Mouse (Mus musculus): Measurements from ENCODE around the gene Gm8773. TPM values are rescaled to one million over a fixed set of nuclear protein-coding genes. Genes with fewer than 3 reads are reported as not detected.

Gm8773 gene
- polyA plus RNA-seq, 1 experiment from 2014 or later, result 2.2 TPM

DNA sequence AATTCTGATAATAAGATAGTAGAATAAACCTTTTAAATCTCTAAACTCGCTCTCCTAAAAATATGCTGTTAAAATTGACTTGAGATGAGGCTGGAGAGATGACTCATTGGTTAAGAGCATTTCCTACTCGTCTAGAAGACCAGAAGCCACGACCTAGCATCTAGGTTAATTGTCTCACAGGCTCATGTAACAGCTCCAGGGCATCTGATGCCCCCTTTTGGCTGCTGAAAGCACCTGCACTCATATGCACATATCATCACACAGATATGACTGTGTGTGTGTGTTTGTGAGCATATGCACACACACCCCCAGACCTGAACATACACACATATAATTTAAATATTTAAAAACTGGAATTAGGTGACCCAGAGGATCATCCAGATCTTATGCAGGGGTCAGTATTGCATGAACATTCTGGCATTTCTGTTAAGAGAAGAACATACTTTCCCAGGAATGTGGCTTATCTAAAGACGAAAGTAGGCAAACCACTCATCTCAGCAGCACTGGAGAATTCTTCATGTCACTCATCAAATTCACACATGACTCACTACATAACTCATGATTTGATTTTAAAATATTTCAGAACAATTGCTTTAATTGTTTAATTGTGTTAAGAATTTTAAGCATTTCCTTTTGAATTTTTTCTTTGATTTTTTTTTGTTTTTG lies 12.4 kb upstream of the Gm8773 start:
- ATAC-seq (replicated peaks; ENCODE audit: low FRiP score, low TSS enrichment, low read depth), result no peak
- WGBS, result 72% methylated on average over 4 of the region's 4 CpGs
- no peak for DNase-seq (ENCODE audit: low spot score)

DNA sequence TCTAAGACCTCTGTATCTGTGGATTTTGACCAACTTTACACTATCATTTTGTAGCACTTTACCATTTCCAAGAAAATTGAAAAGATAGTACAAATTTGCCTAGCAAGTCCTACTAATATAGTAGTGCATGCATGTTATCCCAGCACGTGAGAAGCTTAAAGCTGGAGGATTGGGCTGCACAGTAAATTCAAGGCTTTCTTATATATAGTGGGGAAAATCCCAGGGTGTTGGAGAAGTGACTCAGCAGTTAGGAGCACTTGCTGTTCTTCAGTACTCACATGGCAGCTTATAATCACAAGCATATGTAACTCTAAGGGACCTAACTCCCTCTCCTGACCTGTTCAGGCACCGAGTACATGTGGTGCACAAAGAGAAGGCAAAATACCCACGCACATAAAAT lies 11.2 kb upstream of the Gm8773 start:
- Histone ChIP-seq H3K4me3 (ENCODE audit: low read depth, low read length) (no peak overlapping the region), H3K36me3 (ENCODE audit: control insufficient read depth, insufficient read depth, low read length) (no peaks in the 10 kb centered on the region), H3K4me2 (ENCODE audit: low read length) (no peak overlapping the region), H3K9me3 (ENCODE audit: control insufficient read depth, low read length) (no peaks in the 10 kb centered on the region), H3K4me1 (replicated peaks; ENCODE audit: control insufficient read depth, insufficient read depth, low read length) (peaks cover 10% of the 10 kb centered on the region), H3K27me3 (replicated peaks; ENCODE audit: control insufficient read depth, insufficient read depth, low read length) (no peaks in the 10 kb centered on the region), H3K9ac (ENCODE audit: low read length) (no peak overlapping the region), H3K27ac (ENCODE audit: low read depth) (no peak overlapping the region)
- DNase-seq (ENCODE audit: low spot score) (no peak), ATAC-seq (replicated peaks; ENCODE audit: low FRiP score, low TSS enrichment, low read depth) (no peak)
- 74% methylated on average over 3 of the region's 3 CpGs for WGBS

More for the DNA sequence above, 12.4 kb upstream of the Gm8773 start:
- Histone ChIP-seq H3K27me3 (replicated peaks; ENCODE audit: control insufficient read depth, insufficient read depth, low read length) (no peaks in the 10 kb centered on the region), H3K27ac (ENCODE audit: low read depth) (no peak overlapping the region), H3K9ac (ENCODE audit: low read length) (no peak overlapping the region), H3K36me3 (ENCODE audit: control insufficient read depth, insufficient read depth, low read length) (no peaks in the 10 kb centered on the region; the same call in 1 of the 2 replicates), H3K4me2 (ENCODE audit: low read length) (no peak overlapping the region), H3K4me3 (ENCODE audit: low read depth, low read length) (no peak overlapping the region), H3K9me3 (ENCODE audit: control insufficient read depth, low read length) (no peaks in the 10 kb centered on the region), H3K4me1 (replicated peaks; ENCODE audit: control insufficient read depth, insufficient read depth, low read length) (peaks cover 10% of the 10 kb centered on the region)

DNA sequence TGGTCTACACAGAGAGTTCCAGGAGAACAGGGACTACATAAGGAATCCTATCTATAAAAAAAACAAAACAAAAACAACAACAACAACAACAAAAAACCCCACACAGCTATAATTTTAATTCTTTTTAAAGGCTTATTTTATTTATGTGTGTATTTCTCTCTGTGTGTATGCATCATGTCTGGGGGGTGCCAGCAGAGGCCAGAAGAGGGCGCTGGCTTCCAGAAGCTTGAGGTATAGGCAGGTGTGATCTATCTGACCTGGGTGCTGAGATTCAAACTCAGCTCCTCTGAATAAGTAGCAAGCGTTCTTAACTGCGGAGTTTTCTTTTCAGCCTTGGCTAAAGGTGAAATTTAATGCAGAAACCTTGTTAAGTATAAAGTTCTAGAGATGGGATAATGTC lies 14.1 kb downstream of the Gm8773 start:
- ATAC-seq (replicated peaks; ENCODE audit: low FRiP score, low TSS enrichment, low read depth), result no peak
- Histone ChIP-seq H3K9me3 (ENCODE audit: control insufficient read depth, low read length) (no peaks in the 10 kb centered on the region), H3K4me2 (ENCODE audit: low read length) (no peak overlapping the region), H3K36me3 (ENCODE audit: control insufficient read depth, insufficient read depth, low read length) (no peaks in the 10 kb centered on the region), H3K4me1 (replicated peaks; ENCODE audit: control insufficient read depth, insufficient read depth, low read length) (no peaks in the 10 kb centered on the region), H3K27ac (ENCODE audit: low read depth) (no peak overlapping the region), H3K27me3 (replicated peaks; ENCODE audit: control insufficient read depth, insufficient read depth, low read length) (no peaks in the 10 kb centered on the region), H3K4me3 (ENCODE audit: low read depth, low read length) (no peak overlapping the region), H3K9ac (ENCODE audit: low read length) (no peak overlapping the region)
- DNase-seq (ENCODE audit: low spot score), result no peak
- WGBS, result 75% methylated on average over 3 of the region's 3 CpGs

DNA sequence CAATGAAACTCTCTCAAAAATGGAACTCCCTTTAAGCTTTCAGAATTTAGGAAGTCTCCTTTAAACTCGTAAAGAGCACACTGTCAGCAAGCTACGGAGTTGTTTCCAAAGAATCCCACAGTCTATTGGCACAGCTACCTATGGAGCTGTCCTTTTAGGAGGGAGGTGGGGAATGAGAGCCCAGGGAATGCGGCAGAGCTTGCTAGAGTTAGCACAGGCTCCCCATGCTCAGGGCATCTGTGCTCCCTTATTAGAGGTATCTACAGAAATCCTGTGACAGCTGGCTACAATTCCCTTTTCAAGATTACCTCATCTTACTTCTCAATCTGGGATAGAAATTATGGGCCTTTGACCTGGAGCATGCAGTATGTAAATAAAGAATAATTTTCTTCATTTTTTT lies 36.9 kb downstream of the Gm8773 start:
- WGBS, result 48% methylated on average over 3 of the region's 3 CpGs
- ATAC-seq (replicated peaks; ENCODE audit: low FRiP score, low TSS enrichment, low read depth), result no peak

DNA sequence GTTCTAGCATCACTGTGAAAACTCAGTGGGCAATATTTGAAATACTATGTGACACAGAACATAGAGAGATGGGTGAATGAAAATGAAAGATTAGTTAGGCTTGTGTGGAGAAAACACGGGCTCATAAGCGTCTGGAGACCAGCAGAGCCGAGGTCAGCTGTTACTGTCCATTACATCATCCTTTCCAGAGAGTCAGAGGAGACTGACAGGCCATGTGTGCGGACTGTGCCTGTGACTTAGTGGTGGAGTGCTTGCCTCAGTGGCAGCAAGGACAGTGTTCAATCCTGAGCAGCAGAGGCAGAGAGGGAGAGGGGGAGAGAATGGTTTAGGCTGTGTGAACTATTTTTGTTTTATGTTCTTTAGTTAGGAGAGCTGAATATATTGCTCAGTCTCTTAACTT lies 44.7 kb downstream of the Gm8773 start:
- H3K36me3 ChIP-seq (ENCODE audit: control insufficient read depth, insufficient read depth, low read length), result no peaks in the 10 kb centered on the region
- H3K9ac ChIP-seq (ENCODE audit: low read length), result no peak overlapping the region
- no peak overlapping the region for H3K4me2 ChIP-seq (ENCODE audit: low read length)
- no peak overlapping the region for H3K27ac ChIP-seq (ENCODE audit: low read depth)
- no peaks in the 10 kb centered on the region for H3K27me3 ChIP-seq (replicated peaks; ENCODE audit: control insufficient read depth, insufficient read depth, low read length)
- ATAC-seq (replicated peaks; ENCODE audit: low FRiP score, low TSS enrichment, low read depth), result no peak
- DNase-seq (ENCODE audit: low spot score), result no peak
- H3K9me3 ChIP-seq (ENCODE audit: control insufficient read depth, low read length), result no peaks in the 10 kb centered on the region
- H3K4me3 ChIP-seq (ENCODE audit: low read depth, low read length), result no peak overlapping the region
- no peaks in the 10 kb centered on the region for H3K4me1 ChIP-seq (replicated peaks; ENCODE audit: control insufficient read depth, insufficient read depth, low read length)
- 53% methylated on average over 4 of the region's 4 CpGs for WGBS

More for the DNA sequence above, 36.9 kb downstream of the Gm8773 start:
- no peak for DNase-seq (ENCODE audit: low spot score)
- Histone ChIP-seq H3K4me3 (ENCODE audit: low read depth, low read length) (no peak overlapping the region), H3K27ac (ENCODE audit: low read depth) (no peak overlapping the region), H3K4me1 (replicated peaks; ENCODE audit: control insufficient read depth, insufficient read depth, low read length) (no peaks in the 10 kb centered on the region), H3K9ac (ENCODE audit: low read length) (no peak overlapping the region), H3K27me3 (replicated peaks; ENCODE audit: control insufficient read depth, insufficient read depth, low read length) (no peaks in the 10 kb centered on the region), H3K9me3 (ENCODE audit: control insufficient read depth, low read length) (no peaks in the 10 kb centered on the region), H3K36me3 (ENCODE audit: control insufficient read depth, insufficient read depth, low read length) (no peaks in the 10 kb centered on the region), H3K4me2 (ENCODE audit: low read length) (no peak overlapping the region)

DNA sequence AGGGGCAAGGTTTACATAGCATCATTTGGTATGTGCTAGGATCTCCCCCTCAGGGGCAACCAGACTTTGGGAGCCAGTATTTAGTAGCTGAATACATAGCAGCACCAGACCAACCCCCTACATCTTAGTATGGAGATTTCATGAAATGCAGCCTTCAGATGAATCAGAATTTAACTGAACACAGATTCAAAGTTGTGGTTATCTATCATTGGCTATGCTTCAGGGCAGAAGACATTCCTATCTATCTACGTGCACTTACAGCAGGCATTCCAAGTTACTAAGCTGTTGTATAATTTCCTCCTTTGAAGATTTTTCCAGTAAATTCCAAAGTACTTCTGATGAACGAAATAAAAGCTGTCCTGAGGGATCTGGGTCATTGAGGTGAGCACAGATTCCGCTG lies 51.9 kb downstream of the Gm8773 start:
- Histone ChIP-seq H3K4me1 (replicated peaks; ENCODE audit: control insufficient read depth, insufficient read depth, low read length) (no peaks in the 10 kb centered on the region), H3K36me3 (ENCODE audit: control insufficient read depth, insufficient read depth, low read length) (no peaks in the 10 kb centered on the region), H3K27ac (ENCODE audit: low read depth) (no peak overlapping the region), H3K27me3 (replicated peaks; ENCODE audit: control insufficient read depth, insufficient read depth, low read length) (no peaks in the 10 kb centered on the region), H3K9ac (ENCODE audit: low read length) (no peak overlapping the region), H3K9me3 (ENCODE audit: control insufficient read depth, low read length) (no peaks in the 10 kb centered on the region), H3K4me2 (ENCODE audit: low read length) (no peak overlapping the region), H3K4me3 (ENCODE audit: low read depth, low read length) (no peak overlapping the region)
- ATAC-seq (replicated peaks; ENCODE audit: low FRiP score, low TSS enrichment, low read depth) (no peak), DNase-seq (ENCODE audit: low spot score) (no peak)
- WGBS, result 62% methylated on average over 3 of the region's 3 CpGs

Other genes starting within 250 kb of the Gm8773 start
- 25.5 and 25.7 TPM in 2 replicates for gene Cdk14, start 153.5 kb upstream of the Gm8773 start, polyA plus RNA-seq (2014; fragmentation: Nextera tagmentation; extraction: Ambion mirVana)
- not detected in 2 replicates for gene 1700015F17Rik, start 94.7 kb upstream of the Gm8773 start, polyA plus RNA-seq (2014; fragmentation: Nextera tagmentation; extraction: Ambion mirVana)
- 23.0 and 25.2 TPM in 2 replicates for gene Cldn12, start 58.8 kb upstream of the Gm8773 start, polyA plus RNA-seq (2014; fragmentation: Nextera tagmentation; extraction: Ambion mirVana)
- gene Gtpbp10, start 14.3 kb upstream of the Gm8773 start, polyA plus RNA-seq (2014; fragmentation: Nextera tagmentation; extraction: Ambion mirVana), result 35.9 and 37.3 TPM in 2 replicates
- 2.4 and 3.9 TPM in 2 replicates for gene Cfap69, start 90.4 kb downstream of the Gm8773 start, polyA plus RNA-seq (2014; fragmentation: Nextera tagmentation; extraction: Ambion mirVana)
- 8.2 and 8.3 TPM in 2 replicates for gene Steap2, start 120.8 kb downstream of the Gm8773 start, polyA plus RNA-seq (2014; fragmentation: Nextera tagmentation; extraction: Ambion mirVana)
- 6.1 and 6.8 TPM in 2 replicates for gene Steap1, start 175.5 kb downstream of the Gm8773 start, polyA plus RNA-seq (2014; fragmentation: Nextera tagmentation; extraction: Ambion mirVana)